20 mouse cellular contexts compared by ENCODE assay signal in the genomic region with DNA sequence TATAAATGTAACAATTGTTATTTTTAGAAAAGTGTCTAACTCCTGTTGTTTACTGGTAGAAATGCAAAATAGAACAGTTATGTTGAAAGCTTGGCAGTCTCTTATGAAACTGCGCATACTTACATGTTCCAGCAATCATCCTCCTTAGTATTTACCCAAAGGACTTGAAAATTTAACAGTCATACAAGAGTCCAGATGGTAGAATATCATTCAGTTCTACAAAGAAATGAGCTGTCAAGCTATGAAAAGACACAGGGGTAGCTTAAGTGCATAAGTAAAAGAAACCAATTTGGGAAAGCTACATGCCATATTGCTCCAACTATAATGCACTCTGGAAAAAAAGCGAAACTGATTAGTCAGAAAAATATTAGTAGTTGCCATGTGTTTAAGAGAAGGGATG.
"Had no signal": no experiment of that assay in that cellular context is flagged by ENCODE, and none has a peak within 500 bp of the region (broad histone marks: within the 10 kb centered on the region; RNA-seq: fewer than 3 reads in every experiment).

No protein-coding gene starts in this region.

- H3K27me3 ChIP-seq: limb, embryonic 12.5 days; limb, embryonic 15.5 days; midbrain, embryonic 12.5 days; midbrain, embryonic 15.5 days; neural tube, embryonic 12.5 days; neural tube, embryonic 15.5 days had no signal

- H3K4me2 ChIP-seq: limb, embryonic 12.5 days; limb, embryonic 15.5 days; liver, embryonic 11.5 days; lung, embryonic 14.5 days; midbrain, embryonic 12.5 days; midbrain, embryonic 15.5 days; neural tube, embryonic 12.5 days; neural tube, embryonic 15.5 days had no signal

- H3K4me3 ChIP-seq: limb, embryonic 12.5 days; limb, embryonic 15.5 days; midbrain, embryonic 12.5 days; midbrain, embryonic 15.5 days; neural tube, embryonic 12.5 days; neural tube, embryonic 15.5 days had no signal

- H3K27ac ChIP-seq: kidney, postnatal 0 days; limb, embryonic 12.5 days; limb, embryonic 15.5 days; liver, embryonic 14.5 days; macrophage; midbrain, embryonic 12.5 days; midbrain, embryonic 15.5 days; neural tube, embryonic 12.5 days; neural tube, embryonic 15.5 days; stomach, postnatal 0 days had no signal

- ATAC-seq: liver, postnatal 0 days; lung, postnatal 0 days; midbrain, embryonic 15.5 days had no signal

- H3K4me1 ChIP-seq: limb, embryonic 12.5 days; limb, embryonic 15.5 days; midbrain, embryonic 12.5 days; midbrain, embryonic 15.5 days; neural tube, embryonic 12.5 days; neural tube, embryonic 15.5 days had no signal

- DNase-seq: kidney, postnatal 25 days; left cerebral cortex, postnatal 4 days; liver, postnatal 0 days; lung, embryonic 14.5 days; right cerebral cortex, adult 18-20 months; right cerebral cortex, postnatal 14 days; right cerebral cortex, postnatal 4 days; thymus, postnatal 25 days had no signal

- H3K36me3 ChIP-seq: limb, embryonic 12.5 days; limb, embryonic 15.5 days; midbrain, embryonic 12.5 days; midbrain, embryonic 15.5 days; neural tube, embryonic 12.5 days; neural tube, embryonic 15.5 days had no signal

- H3K9me3 ChIP-seq: limb, embryonic 12.5 days; limb, embryonic 15.5 days; midbrain, embryonic 12.5 days; midbrain, embryonic 15.5 days; neural tube, embryonic 12.5 days; neural tube, embryonic 15.5 days had no signal

- H3K9ac ChIP-seq: limb, embryonic 12.5 days; limb, embryonic 15.5 days; liver, embryonic 14.5 days; liver, postnatal 0 days; lung, embryonic 14.5 days; midbrain, embryonic 12.5 days; midbrain, embryonic 15.5 days; neural tube, embryonic 12.5 days; neural tube, embryonic 15.5 days had no signal
